Comparison of ENCODE assay signal across 14 mouse cellular contexts in the genomic region with DNA sequence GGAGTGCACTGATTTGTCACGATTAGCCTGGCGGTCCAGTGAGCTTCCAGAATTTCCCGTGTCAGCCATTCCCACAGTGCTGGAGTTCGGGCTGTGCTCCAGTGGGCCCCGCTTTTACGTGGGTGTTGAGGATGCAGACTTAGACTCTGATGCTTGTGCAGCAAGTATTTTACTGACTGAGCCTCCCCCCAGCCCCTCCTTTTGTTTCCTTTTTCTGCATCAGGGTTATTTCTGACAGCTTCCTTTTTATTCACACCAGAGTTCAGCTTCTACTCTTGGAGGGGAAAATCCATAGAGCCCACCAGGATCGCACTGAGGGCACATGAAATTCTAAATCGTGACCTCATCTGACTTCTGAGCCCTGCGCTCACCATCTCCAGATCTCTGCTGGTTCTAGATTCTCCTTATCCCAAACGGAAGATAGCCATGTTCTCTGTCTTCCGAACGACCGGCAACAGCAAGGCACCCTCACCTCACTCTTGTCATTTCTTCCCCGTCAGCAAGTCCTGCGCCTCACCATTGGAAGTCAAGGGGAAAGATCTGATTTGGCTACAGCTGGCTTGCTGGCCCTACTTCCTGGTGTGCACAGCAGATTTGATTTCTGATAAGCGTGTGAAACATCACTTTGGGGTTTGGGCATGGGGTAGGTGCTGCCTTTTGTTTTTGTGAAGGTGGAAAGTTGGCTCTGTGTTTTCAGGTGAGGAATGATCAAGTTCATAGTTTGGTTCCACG.
DNase-seq lines count a peak whose midpoint lies in the region; ATAC-seq and TF ChIP-seq lines count a peak whose summit lies in the region.
"Had no signal": no experiment of that assay in that cellular context is flagged by ENCODE, and none has a peak within 500 bp of the region (broad histone marks: within the 10 kb centered on the region; RNA-seq: fewer than 3 reads in every experiment).

No protein-coding gene starts in this region.

- 90% methylated on average over 17 of the region's 17 CpGs for WGBS in forebrain, embryonic 10.5 days

- H3K36me3 ChIP-seq in MEL (ENCODE audit: control insufficient read depth in 1 of 2, insufficient read depth in 2 of 2, low read length in 2 of 2) = peaks cover 0 to 22% of the 10 kb centered on the region in 2 experiments; a peak in 2 of 4 replicates
- H3K36me3 ChIP-seq in forebrain, embryonic 10.5 days (replicated peaks) = no peaks in the 10 kb centered on the region
- H3K36me3 ChIP-seq: limb, embryonic 13.5 days had no signal

- no peak for TF ChIP-seq RAD21 in MEL (IDR thresholded peaks at IDR 0.05; ENCODE audit: low read depth, low read length)

- no peaks in the 10 kb centered on the region for H3K9me3 ChIP-seq in MEL (replicated peaks; ENCODE audit: insufficient read depth, low read length)
- H3K9me3 ChIP-seq in forebrain, embryonic 10.5 days = no peaks in the 10 kb centered on the region
- H3K9me3 ChIP-seq: forebrain, embryonic 13.5 days; limb, embryonic 13.5 days had no signal

- H3K4me3 ChIP-seq in MEL (ENCODE audit: control insufficient read depth in 1 of 2, insufficient read depth in 1 of 2, low read depth in 2 of 2, low read length in 2 of 2) = peak overlapping the region; percentile 13 to 19; a peak in 3 of 4 replicates
- no peak overlapping the region for H3K4me3 ChIP-seq in forebrain, embryonic 10.5 days
- H3K4me3 ChIP-seq: forebrain, embryonic 13.5 days; limb, embryonic 13.5 days; myocyte had no signal

- TF ChIP-seq EP300 in MEL (IDR thresholded peaks at IDR 0.05; ENCODE audit: low read depth in 1 of 2, low read length in 2 of 2) = no peak

- peaks cover 10 to 22% of the 10 kb centered on the region in 2 experiments for H3K4me1 ChIP-seq in MEL (ENCODE audit: control insufficient read depth in 1 of 2, insufficient read depth in 2 of 2, low read length in 2 of 2)
- peaks cover 5% of the 10 kb centered on the region; the same call in 1 of the 2 replicates for H3K4me1 ChIP-seq in forebrain, embryonic 10.5 days
- H3K4me1 ChIP-seq: forebrain, embryonic 13.5 days; limb, embryonic 13.5 days had no signal

- no peak for TF ChIP-seq CTCF in MEL (IDR thresholded peaks at IDR 0.05 in 2 of 3, conservative IDR thresholded peaks at IDR 0.05 in 1 of 3; ENCODE audit: control insufficient read depth in 1 of 3, insufficient read depth in 1 of 3, low read depth in 2 of 3, low read length in 3 of 3, poor library complexity in 1 of 3, severe bottlenecking in 1 of 3)

- no peak for ATAC-seq in erythroblast, adult 5-6 weeks (replicated peaks; ENCODE audit: low FRiP score, poor library complexity, severe bottlenecking)
- ATAC-seq: forebrain, embryonic 13.5 days; hindbrain, postnatal 0 days had no signal

- peak; percentile 35 to 43 for DNase-seq in right cerebral cortex, postnatal 10 days (ENCODE audit: low spot score in 2 of 2)
- DNase-seq in right cerebral cortex, postnatal 25 days = no peak
- no peak for DNase-seq in MEL (ENCODE audit: low read depth, low spot score)
- DNase-seq in induced T-regulatory cell, adult 2 months (ENCODE audit: low read depth) = peak; percentile 77
- peak; percentile 49 for DNase-seq in thymus, postnatal 4 days
- no peak for DNase-seq in forebrain, embryonic 10.5 days (ENCODE audit: extremely low spot score, low spot score)
- DNase-seq: adrenal gland, postnatal 10 days; right cerebral cortex, postnatal 14 days had no signal

- no peak overlapping the region for H3K9ac ChIP-seq in MEL (ENCODE audit: control insufficient read depth, low read depth, low read length, poor library complexity, severe bottlenecking)
- H3K9ac ChIP-seq: forebrain, embryonic 13.5 days; limb, embryonic 13.5 days had no signal

- no peak for TF ChIP-seq POLR2A in MEL (IDR thresholded peaks at IDR 0.05; ENCODE audit: control insufficient read depth in 1 of 2, insufficient read depth in 1 of 2, low read depth in 1 of 2, low read length in 2 of 2, poor library complexity in 1 of 2)

- H3K79me2 ChIP-seq in MEL (ENCODE audit: control insufficient read depth, insufficient read depth, low read length, poor library complexity) = no peaks in the 10 kb centered on the region

- H3K27me3 ChIP-seq in MEL (ENCODE audit: control insufficient read depth in 1 of 2, insufficient read depth in 2 of 2, low read length in 2 of 2) = no peaks in the 10 kb centered on the region
- H3K27me3 ChIP-seq in forebrain, embryonic 10.5 days (ENCODE audit: poor library complexity, severe bottlenecking) = no peaks in the 10 kb centered on the region
- H3K27me3 ChIP-seq: forebrain, embryonic 13.5 days; limb, embryonic 13.5 days had no signal

- H3K27ac ChIP-seq in MEL (ENCODE audit: control insufficient read depth, low read depth, low read length) = no peak overlapping the region
- no peak overlapping the region for H3K27ac ChIP-seq in forebrain, embryonic 10.5 days
- H3K27ac ChIP-seq: forebrain, embryonic 13.5 days; hindbrain, postnatal 0 days; kidney, postnatal 0 days; limb, embryonic 13.5 days had no signal

TF ChIP-seq in MEL, 35 proteins besides CTCF, POLR2A, EP300 and RAD21:
- TF ChIP-seq ZNF384 (IDR thresholded peaks at IDR 0.05; ENCODE audit: low read depth, low read length) (no peak), ETS1 (IDR thresholded peaks at IDR 0.05; ENCODE audit: low read depth, low read length) (peak; percentile 42; the same call in 1 of the 2 replicates)

Comparison
In these comparisons a context has a peak if more than half of its experiments do, and no peak if none do; other contexts are left out.
1. DNase-seq: peak in right cerebral cortex, postnatal 10 days (2 of 2), induced T-regulatory cell, adult 2 months (single experiment) and thymus, postnatal 4 days (single experiment); none in right cerebral cortex, postnatal 25 days (single experiment), MEL (single experiment) and forebrain, embryonic 10.5 days (single experiment).